Mouse (Mus musculus): ENCODE data around the gene Spint2. TPM values are rescaled to one million over a fixed set of nuclear protein-coding genes. Genes with fewer than 3 reads are reported as not detected.

Spint2 gene
- total and polyA plus RNA-seq, 3 experiments = 39.4 to 46.4 (median 45.7) TPM

DNA sequence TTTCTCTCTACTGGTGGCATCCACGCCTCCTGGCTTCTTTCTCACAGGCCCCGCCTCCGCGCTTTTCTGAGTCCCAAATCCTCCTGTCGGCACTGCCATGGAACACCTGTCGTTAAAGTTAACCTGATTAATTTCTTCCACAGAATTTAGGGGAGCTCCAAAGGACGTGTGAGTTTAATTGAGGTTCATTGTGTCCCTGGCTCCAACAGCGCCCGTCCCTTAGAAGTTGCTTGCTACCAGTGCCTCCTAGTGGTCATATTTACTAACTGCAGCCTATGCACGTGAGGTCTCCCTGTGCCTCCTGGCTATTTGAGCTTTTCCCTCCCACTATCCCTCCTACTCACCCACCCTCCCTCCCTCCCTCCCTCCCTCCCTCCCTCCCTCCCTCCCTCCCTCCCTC is 15.3 kb upstream of the Spint2 start:
- Histone ChIP-seq H3K4me3 (no peak overlapping the region), H3K27me3 (ENCODE audit: control insufficient read depth, insufficient read depth, low read length) (no peaks in the 10 kb centered on the region), H3K79me2 (replicated peaks; ENCODE audit: control insufficient read depth, insufficient read depth, low read length) (no peaks in the 10 kb centered on the region), H3K27ac (no peak overlapping the region), H3K9ac (ENCODE audit: low read depth, low read length) (no peak overlapping the region), H3K36me3 (ENCODE audit: control insufficient read depth, insufficient read depth, low read length) (no peaks in the 10 kb centered on the region), H3K4me1 (ENCODE audit: control insufficient read depth, insufficient read depth, low read length) (peaks cover 3% of the 10 kb centered on the region; the same call in 1 of the 2 replicates)
- intact Hi-C loops (cut with DNase I) = loop anchor here (1.0 to 2.0 kb wide), 4 partner anchors 50 to 246 kb away; partner anchors contain the start of gene Psmd8
- 12% methylated on average over 10 of the region's 10 CpGs for WGBS
- DNase-seq = peak; percentile 56 to 63
- TF ChIP-seq POLR2A (IDR thresholded peaks at IDR 0.05; ENCODE audit: insufficient read depth, low read depth, low read length) (no peak), EP300 (IDR thresholded peaks at IDR 0.05; ENCODE audit: insufficient read depth, low read depth, low read length) (peak; percentile 85; the same call in 1 of the 2 replicates), CTCF (IDR thresholded peaks at IDR 0.05) (peak; percentile 77)

DNA sequence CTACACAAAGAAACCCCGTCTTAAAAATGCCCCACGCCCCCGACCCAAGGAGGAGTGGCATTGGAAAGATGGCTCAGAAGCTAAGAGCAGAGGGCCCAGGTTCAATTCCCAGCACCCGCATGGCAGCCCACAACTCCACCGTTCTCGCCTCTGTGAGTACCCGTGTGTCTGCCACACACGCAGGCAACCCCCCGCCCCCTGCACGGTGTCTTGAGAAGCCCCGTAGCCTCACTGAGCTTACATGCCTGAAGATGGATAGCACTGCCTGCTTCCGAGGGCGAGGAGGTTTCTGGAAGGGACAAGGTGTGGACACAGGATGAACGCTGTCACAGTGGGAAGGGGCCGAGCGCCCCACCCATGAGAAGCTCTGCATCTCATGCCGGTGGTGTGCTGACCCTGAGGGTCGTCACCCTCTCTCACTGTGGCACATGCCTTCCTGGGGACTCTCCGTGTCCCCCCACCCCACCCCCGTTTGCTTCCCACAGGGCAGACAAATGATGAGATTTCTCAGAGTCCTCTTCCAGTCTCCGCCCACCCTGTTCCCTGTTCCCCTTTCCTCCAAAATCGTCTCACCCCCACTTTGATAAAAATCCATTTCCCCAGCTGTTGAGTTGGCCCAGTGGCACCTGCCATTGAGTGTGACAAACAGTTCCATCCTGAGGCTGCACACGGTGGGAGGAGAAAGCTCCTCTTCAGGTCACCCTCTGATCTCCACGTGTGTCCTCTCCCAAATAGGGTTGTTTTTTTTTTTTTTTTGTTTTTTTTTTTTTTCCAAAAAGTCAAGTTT is 14.3 kb upstream of the Spint2 start:
- intact Hi-C loops (cut with DNase I) = loop anchor here (2.0 kb wide), 2 partner anchors 115 to 245 kb away; partner anchors contain the start of gene Psmd8
- Histone ChIP-seq H3K27me3 (ENCODE audit: control insufficient read depth, insufficient read depth, low read length) (no peaks in the 10 kb centered on the region), H3K9ac (ENCODE audit: low read depth, low read length) (no peak overlapping the region), H3K36me3 (ENCODE audit: control insufficient read depth, insufficient read depth, low read length) (no peaks in the 10 kb centered on the region), H3K4me3 (no peak overlapping the region), H3K27ac (no peak overlapping the region), H3K4me1 (ENCODE audit: control insufficient read depth, insufficient read depth, low read length) (peaks cover 3% of the 10 kb centered on the region; the same call in 1 of the 2 replicates), H3K79me2 (replicated peaks; ENCODE audit: control insufficient read depth, insufficient read depth, low read length) (no peaks in the 10 kb centered on the region)
- TF ChIP-seq POLR2A (IDR thresholded peaks at IDR 0.05; ENCODE audit: insufficient read depth, low read depth, low read length) (peak; percentile 5; the same call in 1 of the 2 replicates), EP300 (IDR thresholded peaks at IDR 0.05; ENCODE audit: insufficient read depth, low read depth, low read length) (no peak), CTCF (IDR thresholded peaks at IDR 0.05) (no peak)
- 69% methylated on average over 24 of the region's 24 CpGs for WGBS
- no peak for DNase-seq

GRCm38 (mm10) chr7:29294111-29294761 is 12.5 kb upstream of the Spint2 start:
- Histone ChIP-seq H3K27me3 (ENCODE audit: control insufficient read depth, insufficient read depth, low read length) (no peaks in the 10 kb centered on the region), H3K79me2 (replicated peaks; ENCODE audit: control insufficient read depth, insufficient read depth, low read length) (no peaks in the 10 kb centered on the region), H3K36me3 (ENCODE audit: control insufficient read depth, insufficient read depth, low read length) (no peaks in the 10 kb centered on the region), H3K9ac (ENCODE audit: low read depth, low read length) (no peak overlapping the region), H3K4me1 (ENCODE audit: control insufficient read depth, insufficient read depth, low read length) (peaks cover 3% of the 10 kb centered on the region; the same call in 1 of the 2 replicates), H3K4me3 (no peak overlapping the region), H3K27ac (no peak overlapping the region; the same call in 1 of the 2 replicates)
- 79% methylated on average over 13 of the region's 13 CpGs for WGBS
- TF ChIP-seq CTCF (IDR thresholded peaks at IDR 0.05) (no peak), POLR2A (IDR thresholded peaks at IDR 0.05; ENCODE audit: insufficient read depth, low read depth, low read length) (no peak), EP300 (IDR thresholded peaks at IDR 0.05; ENCODE audit: insufficient read depth, low read depth, low read length) (no peak)
- DNase-seq = no peak
- intact Hi-C loops (cut with DNase I) = no loop called here

DNA sequence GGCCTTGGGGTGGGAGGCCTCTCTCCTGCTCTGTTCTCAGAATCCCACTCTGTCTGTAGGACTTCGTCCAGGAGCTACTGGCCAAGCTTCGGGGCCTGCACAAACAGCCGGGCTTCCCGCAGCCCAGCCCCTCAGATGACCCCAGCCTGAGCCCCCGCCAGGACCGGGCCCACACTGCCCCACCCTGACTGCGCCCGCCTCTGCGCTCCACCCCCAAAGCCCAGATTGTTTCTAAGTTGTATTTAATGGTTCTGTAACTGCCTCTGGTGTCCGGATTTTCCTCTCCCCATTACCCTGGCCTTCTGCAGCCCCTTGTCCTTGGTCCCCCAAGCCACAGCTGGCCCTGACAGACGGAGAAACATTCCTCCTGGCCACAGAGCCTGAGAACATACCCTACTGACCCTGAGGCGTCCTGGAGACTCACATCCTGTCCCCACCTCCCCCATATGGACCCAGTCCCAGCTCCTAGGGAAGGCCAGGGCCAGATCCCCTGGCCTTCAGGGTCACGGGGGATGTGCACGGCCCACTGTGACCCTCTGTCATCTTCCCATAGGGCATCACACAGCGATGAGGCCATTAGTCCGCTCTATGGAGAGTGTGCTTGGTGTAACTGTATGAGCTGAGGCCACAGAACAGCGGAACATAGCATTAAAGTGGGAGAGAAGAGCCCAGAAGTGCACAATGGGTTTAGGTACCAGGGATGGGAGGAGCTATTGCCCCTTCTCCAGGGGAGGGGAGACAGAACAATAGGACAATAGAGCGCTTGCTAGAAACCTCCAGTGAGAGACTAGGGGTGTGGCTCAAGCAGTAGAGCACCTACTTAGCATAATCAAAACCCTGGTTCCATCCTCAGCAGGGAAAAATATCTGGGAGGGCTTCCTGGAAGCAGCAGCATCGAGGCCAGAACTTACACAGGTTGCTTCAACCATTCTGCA is 11.7 kb upstream of the Spint2 start:
- intact Hi-C loops (cut with DNase I) = no loop called here

DNA sequence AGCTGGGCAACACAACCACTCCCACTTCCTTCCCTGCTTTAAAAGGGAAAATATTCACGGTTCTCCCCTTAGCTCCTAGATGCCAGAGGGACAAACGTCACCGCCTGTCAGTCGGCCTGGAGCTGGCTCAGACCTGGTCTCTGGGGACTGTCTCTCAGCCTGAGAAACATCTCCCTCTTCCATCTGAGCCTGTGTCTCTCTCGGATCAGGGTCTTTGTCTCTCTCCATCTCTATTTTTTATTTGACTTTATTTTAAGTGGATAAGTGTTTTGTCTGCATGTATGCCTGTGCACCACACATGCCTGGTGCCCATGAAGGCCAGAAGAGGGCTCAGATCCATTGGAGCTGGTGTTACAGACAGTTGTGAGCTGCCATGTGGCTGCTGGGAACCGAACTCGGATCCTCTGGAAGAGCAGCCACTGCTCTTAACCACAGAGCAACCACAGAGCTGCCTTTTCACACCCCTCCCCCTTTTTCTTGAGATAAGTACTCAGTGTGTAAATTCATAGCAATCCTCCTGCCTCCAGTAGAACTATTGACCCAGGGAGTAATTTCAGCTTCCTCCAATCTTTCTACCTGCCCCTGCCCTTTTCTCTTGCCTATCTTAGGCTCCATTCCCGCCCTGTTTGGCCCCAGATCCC is 10.9 kb upstream of the Spint2 start:
- H3K27ac ChIP-seq = peak overlapping the region; percentile 79
- H3K36me3 ChIP-seq (ENCODE audit: control insufficient read depth, insufficient read depth, low read length) = no peaks in the 10 kb centered on the region
- H3K4me1 ChIP-seq (ENCODE audit: control insufficient read depth, insufficient read depth, low read length) = peaks cover 3% of the 10 kb centered on the region; the same call in 1 of the 2 replicates
- 34% methylated on average over 8 of the region's 8 CpGs for WGBS
- intact Hi-C loops (cut with DNase I) = no loop called here
- no peak overlapping the region for H3K4me3 ChIP-seq
- TF ChIP-seq CTCF (IDR thresholded peaks at IDR 0.05) (no peak), EP300 (IDR thresholded peaks at IDR 0.05; ENCODE audit: insufficient read depth, low read depth, low read length) (0 out of 2 replicates have a peak, but pooled peaks have one; percentile 30), POLR2A (IDR thresholded peaks at IDR 0.05; ENCODE audit: insufficient read depth, low read depth, low read length) (no peak)
- H3K27me3 ChIP-seq (ENCODE audit: control insufficient read depth, insufficient read depth, low read length) = no peaks in the 10 kb centered on the region
- no peak overlapping the region for H3K9ac ChIP-seq (ENCODE audit: low read depth, low read length)
- H3K79me2 ChIP-seq (replicated peaks; ENCODE audit: control insufficient read depth, insufficient read depth, low read length) = no peaks in the 10 kb centered on the region
- peak; percentile 68 to 80 for DNase-seq

More for the DNA sequence above, 11.7 kb upstream of the Spint2 start:
- H3K4me3 ChIP-seq = no peak overlapping the region
- H3K36me3 ChIP-seq (ENCODE audit: control insufficient read depth, insufficient read depth, low read length) = no peaks in the 10 kb centered on the region
- peaks cover 3% of the 10 kb centered on the region; the same call in 1 of the 2 replicates for H3K4me1 ChIP-seq (ENCODE audit: control insufficient read depth, insufficient read depth, low read length)
- DNase-seq = peak; percentile 70
- no peaks in the 10 kb centered on the region for H3K27me3 ChIP-seq (ENCODE audit: control insufficient read depth, insufficient read depth, low read length)
- no peaks in the 10 kb centered on the region for H3K79me2 ChIP-seq (replicated peaks; ENCODE audit: control insufficient read depth, insufficient read depth, low read length)
- no peak overlapping the region for H3K9ac ChIP-seq (ENCODE audit: low read depth, low read length)
- 45% methylated on average over 19 of the region's 19 CpGs for WGBS
- peak overlapping the region; percentile 79 for H3K27ac ChIP-seq
- TF ChIP-seq POLR2A (IDR thresholded peaks at IDR 0.05; ENCODE audit: insufficient read depth, low read depth, low read length) (0 out of 2 replicates have a peak, but pooled peaks have one; percentile 6), EP300 (IDR thresholded peaks at IDR 0.05; ENCODE audit: insufficient read depth, low read depth, low read length) (no peak), CTCF (IDR thresholded peaks at IDR 0.05) (no peak)
